Mouse (Mus musculus) testis, adult 2 months (tissue): ENCODE results near the gene Lrp5. TPM values are rescaled to one million over a fixed set of nuclear protein-coding genes. Genes with fewer than 3 reads are reported as not detected.

Experiments used
- H3K27ac ChIP-seq: fragments of 200-500 bp; 2 replicates; pipeline ENCODE4 v1.5.1; 2012; ENCODE audit warnings: low read depth, low read length; ENCODE audit not compliant: control insufficient read depth, insufficient read depth
- H3K27me3 ChIP-seq: fragments of 200-500 bp; 2 replicates; pipeline ENCODE4 v1.6.1; 2012; ENCODE audit warnings: mild to moderate bottlenecking, low read length, moderate library complexity; ENCODE audit not compliant: control insufficient read depth, insufficient read depth
- H3K36me3 ChIP-seq: fragments of 200-500 bp; 2 replicates; pipeline ENCODE4 v1.6.1; 2012; ENCODE audit warnings: mild to moderate bottlenecking, low read length; ENCODE audit not compliant: control insufficient read depth, insufficient read depth
- H3K4me1 ChIP-seq: fragments of 200-500 bp; 2 replicates; pipeline ENCODE4 v1.6.1; 2012; ENCODE audit warnings: low read length; ENCODE audit not compliant: control insufficient read depth, insufficient read depth
- H3K4me3 ChIP-seq: fragments of 200-500 bp; 2 replicates; pipeline ENCODE4 v1.5.1; 2012; ENCODE audit warnings: low read depth, mild to moderate bottlenecking, low read length, moderate library complexity, mixed read lengths; ENCODE audit not compliant: control insufficient read depth
- CTCF ChIP-seq: fragments of 200-500 bp; IDR thresholded peaks from 2 replicates; pipeline ENCODE4 v1.5.1; 2012; ENCODE audit warnings: low read depth, mild to moderate bottlenecking, inconsistent platforms, low read length, moderate library complexity; ENCODE audit not compliant: control insufficient read depth, insufficient read depth, insufficient replicate concordance
- POLR2A ChIP-seq: fragments of 200-500 bp; IDR thresholded peaks from 2 replicates; pipeline ENCODE4 v1.6.1; 2012; ENCODE audit warnings: low read depth, mild to moderate bottlenecking, inconsistent platforms, low read length, moderate library complexity; ENCODE audit not compliant: control insufficient read depth
- polyA plus RNA-seq: library from polyadenylated mRNA; depleted of rRNA; stranded (reverse); fragments of >200 nt; gene quantifications from 2 replicates; pipeline ENCODE4 v1.2.3, GENCODE M21; 2012

The Lrp5 gene
- polyA plus RNA-seq, 1 experiment, result 24.9 TPM

DNA sequence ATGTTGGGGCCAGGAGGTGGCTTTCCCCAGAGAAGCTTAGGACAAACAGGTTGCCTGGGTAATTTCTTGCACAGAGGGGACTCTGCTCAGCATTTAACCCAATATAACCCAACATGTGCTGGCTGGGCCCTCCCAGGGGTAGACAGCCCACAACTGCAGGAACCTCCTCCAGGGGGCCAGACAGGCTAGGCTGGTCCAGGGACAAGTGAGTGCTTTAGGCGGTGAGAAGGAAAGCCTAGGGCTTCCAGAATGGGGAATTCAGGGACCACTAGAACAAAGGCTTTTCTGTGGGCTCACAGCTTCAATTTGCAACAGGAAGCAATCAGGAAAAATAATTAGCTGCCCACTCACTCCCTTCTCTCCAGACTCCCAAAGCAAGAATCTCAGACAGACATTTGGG lies 1.9 kb downstream of the Lrp5 start:
- Histone ChIP-seq H3K4me1 (peaks cover 27% of the 10 kb centered on the region), H3K27ac (no peak overlapping the region), H3K4me3 (no peak overlapping the region), H3K36me3 (no peaks in the 10 kb centered on the region), H3K27me3 (no peaks in the 10 kb centered on the region)
- TF ChIP-seq POLR2A (no peak), CTCF (no peak)

DNA sequence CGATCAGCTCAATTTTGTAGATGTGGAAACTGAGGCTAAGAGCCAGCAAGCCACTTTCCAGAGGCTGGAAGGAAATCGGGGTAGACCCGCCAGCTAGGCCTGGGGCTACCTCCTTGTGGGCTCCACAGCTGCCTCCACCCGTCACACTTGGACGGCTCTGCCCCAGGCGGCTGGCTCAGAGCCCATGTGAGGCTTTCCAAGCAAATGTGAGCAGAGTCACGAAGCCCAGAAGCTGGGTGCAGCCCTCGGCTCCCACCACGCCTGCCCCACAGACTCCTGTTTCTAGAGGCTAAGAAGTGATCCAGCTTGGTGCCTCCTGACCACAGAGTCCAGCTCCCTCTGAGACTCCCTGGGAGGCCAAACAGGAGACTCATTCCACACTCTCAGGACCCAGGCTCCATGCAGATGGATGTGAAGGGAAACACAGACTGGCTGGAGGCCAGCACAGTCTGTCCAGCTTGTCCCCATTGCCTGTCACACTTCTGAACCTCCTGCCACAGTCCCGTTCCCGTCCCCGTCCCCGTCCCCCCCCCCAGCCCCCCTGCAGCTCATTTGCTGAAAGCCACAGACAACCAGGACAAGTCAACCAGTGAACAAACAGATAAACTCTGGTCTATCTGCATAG lies 4.9 kb downstream of the Lrp5 start:
- no peak for TF ChIP-seq POLR2A
- TF ChIP-seq CTCF, result no peak
- no peaks in the 10 kb centered on the region for H3K27me3 ChIP-seq
- peaks cover 12% of the 10 kb centered on the region for H3K4me1 ChIP-seq
- H3K36me3 ChIP-seq, result no peaks in the 10 kb centered on the region
- no peak overlapping the region for H3K4me3 ChIP-seq
- H3K27ac ChIP-seq, result no peak overlapping the region

DNA sequence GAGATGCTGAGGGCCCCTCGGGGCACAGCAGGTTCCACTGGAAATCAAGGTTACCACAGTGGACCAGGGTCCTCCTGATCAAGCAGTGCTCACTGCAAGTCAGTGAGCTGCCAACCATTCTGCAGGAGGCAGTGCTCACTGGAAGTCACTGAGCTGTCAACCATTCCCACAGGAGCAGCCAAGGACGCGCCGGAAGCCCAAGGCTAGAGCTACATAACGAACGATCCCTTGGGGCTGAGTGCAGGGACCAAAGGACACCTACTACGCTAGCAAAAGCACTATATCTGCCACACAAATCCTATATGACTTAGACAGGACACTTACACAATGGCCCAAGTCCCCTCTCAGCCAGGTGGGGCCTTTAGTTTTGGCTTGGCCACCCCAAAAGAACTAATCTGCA lies 5.6 kb downstream of the Lrp5 start:
- Histone ChIP-seq H3K27me3 (no peaks in the 10 kb centered on the region), H3K4me3 (no peak overlapping the region), H3K36me3 (no peaks in the 10 kb centered on the region), H3K27ac (no peak overlapping the region), H3K4me1 (peaks cover 6% of the 10 kb centered on the region)
- TF ChIP-seq POLR2A, result no peak
- TF ChIP-seq CTCF, result no peak

DNA sequence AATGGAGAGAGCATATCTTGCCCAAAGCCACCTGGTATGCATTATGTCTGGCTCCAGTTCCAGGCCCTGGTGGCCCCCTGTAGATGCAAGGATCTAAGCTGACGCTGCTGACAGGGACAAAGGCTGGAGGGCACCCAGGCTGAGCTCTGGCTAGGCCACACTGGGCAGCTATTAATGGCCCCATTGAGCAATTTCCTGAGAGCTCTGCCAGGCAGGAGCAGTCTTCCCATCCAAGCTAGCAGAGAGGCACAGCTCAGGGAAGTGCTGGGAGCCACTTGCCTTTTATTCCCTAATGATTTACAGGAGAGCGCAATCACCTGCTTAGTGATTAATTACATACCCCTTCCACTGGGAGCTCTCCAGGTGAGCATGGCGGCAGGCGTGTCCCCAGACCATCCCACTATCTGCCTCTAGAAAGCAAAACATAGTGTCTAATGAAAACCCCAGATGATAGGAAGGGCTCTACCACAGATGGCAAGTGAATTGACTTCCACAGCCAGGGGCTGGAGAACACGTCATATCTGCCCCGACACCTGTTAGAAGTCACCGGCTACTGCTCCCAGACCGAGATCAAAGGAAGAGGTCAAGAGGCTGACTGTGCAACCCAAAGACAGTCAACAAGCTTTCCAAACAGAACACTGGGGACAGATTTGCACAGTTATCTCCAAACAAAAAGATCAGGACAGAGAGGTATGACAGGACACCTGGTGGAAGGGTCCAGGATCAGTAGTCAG lies 12.1 kb downstream of the Lrp5 start:
- no peaks in the 10 kb centered on the region for H3K4me1 ChIP-seq
- no peak overlapping the region for H3K4me3 ChIP-seq
- no peaks in the 10 kb centered on the region for H3K27me3 ChIP-seq
- H3K27ac ChIP-seq, result no peak overlapping the region
- no peaks in the 10 kb centered on the region for H3K36me3 ChIP-seq
- TF ChIP-seq CTCF (no peak), POLR2A (no peak)

DNA sequence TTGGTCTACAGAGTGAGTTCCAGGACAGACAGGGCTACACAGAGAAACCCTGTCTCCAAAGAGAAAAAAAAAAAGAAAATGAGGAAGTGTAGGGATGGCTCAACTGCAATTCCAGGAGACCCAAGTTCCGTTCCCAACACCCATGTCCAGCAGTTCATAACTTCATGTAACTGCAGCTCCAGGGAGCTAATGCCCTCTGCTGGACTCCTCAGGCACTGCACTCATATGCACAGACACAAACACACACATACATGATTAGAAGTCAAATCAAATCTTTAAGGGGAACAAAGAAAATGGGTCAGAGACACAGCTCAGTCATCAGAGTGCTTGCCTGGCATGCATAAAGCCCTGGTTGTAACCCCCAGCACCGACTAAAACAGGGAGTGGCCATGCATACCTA lies 13.2 kb downstream of the Lrp5 start:
- H3K4me1 ChIP-seq, result no peaks in the 10 kb centered on the region; the same call in 1 of the 2 replicates
- no peak overlapping the region for H3K27ac ChIP-seq
- H3K27me3 ChIP-seq, result no peaks in the 10 kb centered on the region
- H3K4me3 ChIP-seq, result no peak overlapping the region
- TF ChIP-seq CTCF, result peak; percentile 32; the same call in 1 of the 2 replicates
- no peak for TF ChIP-seq POLR2A
- H3K36me3 ChIP-seq, result no peaks in the 10 kb centered on the region

DNA sequence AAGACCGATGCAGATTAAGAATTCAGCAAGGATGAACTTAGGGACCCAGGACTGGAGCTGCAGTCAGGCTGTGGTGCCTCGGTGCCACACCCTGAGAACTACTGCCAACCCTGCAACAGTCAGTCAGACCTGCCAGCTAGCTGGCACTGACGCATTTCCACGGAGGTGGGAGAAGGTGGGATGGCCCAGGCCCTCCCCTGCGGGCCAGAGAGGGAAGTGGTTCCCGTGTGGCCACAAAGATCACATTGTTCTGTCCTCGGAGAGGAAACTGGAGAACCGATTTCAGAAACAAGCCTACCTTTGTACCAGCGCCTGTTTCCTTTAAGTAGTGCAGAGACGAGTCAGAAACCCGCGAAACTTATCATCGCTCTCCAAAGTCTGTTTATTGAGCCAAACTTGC lies 17.3 kb downstream of the Lrp5 start:
- no peaks in the 10 kb centered on the region for H3K27me3 ChIP-seq
- H3K27ac ChIP-seq, result no peak overlapping the region
- no peaks in the 10 kb centered on the region for H3K36me3 ChIP-seq
- H3K4me3 ChIP-seq, result no peak overlapping the region
- TF ChIP-seq POLR2A (no peak), CTCF (no peak)
- no peaks in the 10 kb centered on the region; the same call in 1 of the 2 replicates for H3K4me1 ChIP-seq

DNA sequence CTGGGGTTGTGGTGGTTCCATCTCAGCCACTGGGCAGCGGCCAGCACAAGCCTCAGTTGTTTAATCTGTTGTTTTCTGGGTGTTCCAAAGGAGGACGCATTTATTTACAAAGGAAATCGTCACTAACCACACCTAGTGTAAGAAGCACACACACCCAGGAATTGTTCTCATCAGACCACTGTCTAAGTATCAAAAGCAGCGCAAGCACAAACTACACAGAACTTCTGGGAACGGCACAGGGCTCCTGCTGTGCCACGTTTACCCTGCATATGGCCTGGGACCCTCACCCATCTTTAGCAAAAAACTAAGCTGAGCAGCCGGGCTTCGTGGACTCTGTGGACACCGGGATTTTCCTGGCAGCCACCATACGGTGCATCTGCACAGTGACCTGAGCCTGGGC lies 17.8 kb downstream of the Lrp5 start:
- H3K36me3 ChIP-seq, result no peaks in the 10 kb centered on the region
- no peaks in the 10 kb centered on the region; the same call in 1 of the 2 replicates for H3K4me1 ChIP-seq
- no peak overlapping the region for H3K27ac ChIP-seq
- TF ChIP-seq POLR2A (no peak), CTCF (no peak)
- H3K27me3 ChIP-seq, result no peaks in the 10 kb centered on the region
- no peak overlapping the region for H3K4me3 ChIP-seq
